Mouse (Mus musculus): ENCODE measurements around the gene Tmem141. TPM values are rescaled to one million over a fixed set of nuclear protein-coding genes. Genes with fewer than 3 reads are reported as not detected.

Gene Tmem141
- 14.0 TPM for polyA plus RNA-seq (2015; fragmentation: Illumina TruSeq; extraction: RNeasy Lipid Tissue Mini Kit (QIAGEN cat#74804); ENCODE audit: insufficient read depth, low replicate concordance)

DNA sequence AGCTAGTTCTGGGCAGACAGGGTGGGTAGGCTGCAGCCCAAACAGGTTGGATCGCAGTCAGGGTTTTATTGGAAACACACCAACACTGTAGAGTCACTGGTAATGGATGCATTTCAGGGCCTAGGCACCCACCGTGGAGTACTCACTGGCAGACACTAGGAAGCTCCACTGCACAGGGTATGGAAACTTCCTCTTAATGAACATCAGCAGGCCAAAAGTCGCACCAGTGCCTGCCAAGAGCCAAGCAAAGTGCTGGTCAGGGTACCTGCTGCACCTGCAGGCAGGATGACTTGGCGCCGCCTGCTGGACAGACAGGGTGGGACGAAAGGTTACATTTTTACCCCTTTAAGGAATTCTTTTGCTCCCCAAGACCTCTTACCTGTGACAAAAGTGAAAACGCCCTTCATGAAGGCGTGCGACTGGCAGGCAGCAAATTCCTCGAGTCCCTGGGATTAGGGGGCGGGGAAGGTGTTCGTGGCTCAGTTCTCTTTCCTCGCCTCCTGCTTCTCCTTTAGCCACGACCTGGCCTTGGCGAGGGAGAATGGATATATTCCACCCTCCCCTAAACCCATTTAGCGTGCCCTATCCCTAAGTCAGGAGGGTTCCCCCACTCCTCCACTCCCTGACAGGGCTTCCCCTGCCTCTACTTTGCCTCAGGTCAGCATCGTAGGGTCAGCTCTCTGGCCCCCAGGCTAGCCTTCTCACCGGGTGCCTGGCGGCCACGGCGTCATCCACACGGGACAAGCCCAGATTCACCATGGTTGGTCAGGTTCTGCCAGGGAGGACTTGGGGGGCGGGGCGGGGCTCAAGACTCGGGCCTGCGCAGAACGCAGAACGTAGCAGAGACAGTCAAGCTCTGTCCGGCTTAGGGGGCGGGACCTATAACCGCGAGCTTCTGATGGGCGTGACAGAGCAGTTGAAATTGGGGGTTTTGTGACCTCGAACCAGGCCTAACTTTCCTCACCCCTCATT is at the start of gene Tmem141:
Gene Tmem141, minus strand, starts transcription at position 777 of the 972 bp plus-strand sequence.

DNA sequence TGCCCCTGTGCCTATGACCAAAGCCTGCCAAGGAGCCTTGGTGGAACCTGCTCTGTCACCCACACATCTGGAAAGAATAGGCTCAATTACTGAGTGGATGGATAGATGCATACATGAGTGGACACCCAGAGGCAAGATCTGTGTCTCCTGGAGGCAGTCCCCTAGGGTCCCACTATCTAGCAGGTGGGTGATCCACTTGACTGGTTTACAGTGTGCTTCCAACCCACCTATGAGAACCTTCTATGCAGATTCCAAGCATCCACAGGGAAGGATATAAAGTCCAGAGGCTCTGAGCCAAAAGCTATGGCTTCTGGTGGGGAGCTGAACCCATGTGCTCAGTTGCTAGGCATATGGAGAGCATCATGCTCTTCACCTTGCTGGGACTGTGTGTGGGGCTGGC is 35.8 kb upstream of the Tmem141 start, which contains the start of gene Lcn5:
Gene Lcn5, plus strand, starts transcription at position 301 of the 400 bp plus-strand sequence.

DNA sequence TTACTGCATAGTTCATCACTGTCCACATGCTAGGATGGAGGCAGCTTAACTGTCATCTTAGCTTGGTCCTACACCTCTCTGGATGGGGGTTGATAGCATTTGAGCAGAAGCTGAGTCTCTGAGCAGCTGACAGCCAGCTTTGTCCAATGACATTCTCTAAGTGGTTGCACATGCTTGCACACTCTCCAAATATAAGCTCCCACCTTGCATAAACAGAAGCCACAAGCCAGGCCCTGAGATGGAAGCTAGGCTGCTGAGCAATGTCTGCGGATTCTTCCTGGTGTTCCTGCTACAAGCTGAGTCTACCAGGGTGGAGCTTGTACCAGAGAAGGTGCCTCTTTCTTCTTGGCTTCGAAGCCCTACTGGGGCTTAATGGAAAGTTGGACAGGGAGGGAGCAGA is 31.1 kb upstream of the Tmem141 start, which contains the start of gene Lcn8:
Gene Lcn8, plus strand, starts transcription at position 219 of the 400 bp plus-strand sequence.

DNA sequence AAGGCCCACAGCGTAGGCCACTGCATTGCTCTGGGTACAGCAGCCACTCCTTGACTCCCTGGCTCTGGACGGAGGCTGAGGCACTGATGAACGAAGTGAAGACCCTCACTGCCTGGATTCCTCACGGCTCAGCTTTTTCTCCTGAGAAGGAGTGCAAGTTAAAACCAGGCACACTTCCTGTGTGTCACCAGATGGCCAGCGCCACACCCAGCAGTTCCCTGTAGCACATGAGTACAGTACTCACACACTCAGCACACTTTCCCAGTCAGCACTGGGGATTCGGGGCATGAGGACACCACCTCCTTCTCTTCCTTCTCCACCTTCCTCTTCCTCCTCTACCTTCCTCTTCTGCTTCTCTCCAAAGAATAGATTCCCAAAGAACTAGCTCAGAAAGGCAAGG is 6.0 kb upstream of the Tmem141 start, which contains the start of gene Fcna:
Gene Fcna, minus strand, starts transcription at position 220 of the 400 bp plus-strand sequence.

DNA sequence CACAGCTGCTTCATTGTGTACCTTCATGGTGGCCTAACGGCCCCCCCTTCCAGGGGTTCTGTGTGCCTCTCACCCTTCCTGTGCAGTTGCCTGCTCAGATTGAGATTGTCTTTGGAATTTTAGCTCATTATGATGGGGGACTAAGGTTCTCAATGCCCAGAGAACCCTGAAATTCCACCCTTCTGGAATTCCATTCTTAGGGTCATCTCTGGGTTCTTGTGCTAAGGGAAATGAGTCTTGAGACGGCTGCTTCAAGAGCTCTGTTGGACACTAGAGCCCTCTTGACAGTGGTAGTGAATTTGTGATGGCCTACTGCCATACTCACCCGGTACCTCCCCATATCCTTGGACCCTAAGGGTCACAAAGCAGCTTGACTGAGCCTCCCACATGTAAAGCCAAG is 4.2 kb downstream of the Tmem141 start, which contains the start of gene Ccdc183:
Gene Ccdc183, minus strand, starts transcription at position 101 of the 400 bp plus-strand sequence.

DNA sequence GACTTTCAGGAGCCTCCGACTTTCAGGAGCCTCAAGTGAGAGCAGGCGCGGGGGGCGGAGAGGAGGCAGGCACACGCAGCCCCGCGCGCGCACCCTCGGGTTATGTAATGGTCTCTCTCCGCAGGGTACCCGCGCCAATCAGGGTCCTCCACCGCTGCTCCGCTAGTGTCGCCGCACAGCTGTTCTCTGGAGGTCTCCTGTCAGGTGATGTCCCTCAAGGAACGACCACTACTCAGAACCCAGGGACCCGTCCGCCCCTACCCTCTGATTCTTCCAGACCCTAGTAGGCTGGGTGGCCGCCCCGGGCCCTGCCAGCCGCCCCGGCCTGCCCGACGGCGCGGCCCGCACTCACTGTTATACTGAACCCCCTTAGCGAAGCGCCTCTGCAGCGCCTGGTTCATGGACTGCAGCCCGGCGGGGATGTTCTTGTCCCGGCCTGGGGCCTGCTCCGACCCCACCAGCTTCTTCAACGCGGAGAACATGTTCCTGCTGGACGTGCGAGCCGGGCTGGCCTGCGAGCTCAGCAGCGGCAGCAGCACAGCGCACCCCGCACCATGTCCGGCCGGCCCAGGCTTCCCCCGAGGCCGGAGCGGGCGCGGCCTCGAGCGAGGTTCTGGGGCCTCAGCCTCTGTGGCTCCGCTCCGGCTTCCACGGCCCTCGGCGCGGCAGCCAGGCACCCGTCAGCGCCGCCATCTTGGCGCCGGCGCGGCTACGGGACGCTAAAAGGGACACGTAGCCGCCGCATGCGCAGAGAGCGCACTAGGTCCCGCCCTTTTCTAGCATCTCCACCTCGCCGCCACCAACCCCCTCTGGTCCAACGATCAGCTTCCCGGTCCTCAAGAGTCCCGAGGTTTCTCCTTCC is 13.8 kb downstream of the Tmem141 start, which contains the start of gene Rabl6:
Gene Rabl6, minus strand, starts transcription at position 761 of the 862 bp plus-strand sequence.

DNA sequence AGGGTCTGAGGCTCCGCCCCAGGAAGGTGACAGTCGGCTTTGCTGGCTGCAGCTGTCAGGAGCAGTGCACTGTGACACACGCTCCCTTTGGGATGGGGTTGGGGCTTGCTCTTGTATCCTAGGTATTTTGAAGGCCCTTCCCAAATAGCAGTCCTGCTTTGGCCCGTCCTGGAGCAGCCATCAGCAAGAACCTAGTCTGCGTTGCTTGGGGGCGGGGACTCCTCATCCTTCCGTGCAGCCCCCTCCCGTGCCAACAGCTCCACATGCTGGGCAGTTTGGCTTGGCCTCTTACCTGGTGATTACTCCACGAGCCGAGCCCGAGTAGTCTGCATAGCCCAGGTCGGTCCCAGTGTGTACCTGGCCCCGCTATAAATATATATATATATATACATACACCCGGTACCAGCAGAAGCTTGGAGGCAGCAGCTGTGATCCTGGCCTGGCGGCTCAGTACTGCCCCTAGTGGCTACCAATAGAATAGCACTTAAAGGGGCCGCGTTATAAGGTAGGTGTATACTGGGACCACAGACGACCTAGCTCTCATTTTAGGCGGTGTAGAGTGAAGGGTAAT is 40.4 kb downstream of the Tmem141 start, which contains the start of gene Ajm1:
Gene Ajm1, minus strand, starts transcription at position 464 of the 571 bp plus-strand sequence.

DNA sequence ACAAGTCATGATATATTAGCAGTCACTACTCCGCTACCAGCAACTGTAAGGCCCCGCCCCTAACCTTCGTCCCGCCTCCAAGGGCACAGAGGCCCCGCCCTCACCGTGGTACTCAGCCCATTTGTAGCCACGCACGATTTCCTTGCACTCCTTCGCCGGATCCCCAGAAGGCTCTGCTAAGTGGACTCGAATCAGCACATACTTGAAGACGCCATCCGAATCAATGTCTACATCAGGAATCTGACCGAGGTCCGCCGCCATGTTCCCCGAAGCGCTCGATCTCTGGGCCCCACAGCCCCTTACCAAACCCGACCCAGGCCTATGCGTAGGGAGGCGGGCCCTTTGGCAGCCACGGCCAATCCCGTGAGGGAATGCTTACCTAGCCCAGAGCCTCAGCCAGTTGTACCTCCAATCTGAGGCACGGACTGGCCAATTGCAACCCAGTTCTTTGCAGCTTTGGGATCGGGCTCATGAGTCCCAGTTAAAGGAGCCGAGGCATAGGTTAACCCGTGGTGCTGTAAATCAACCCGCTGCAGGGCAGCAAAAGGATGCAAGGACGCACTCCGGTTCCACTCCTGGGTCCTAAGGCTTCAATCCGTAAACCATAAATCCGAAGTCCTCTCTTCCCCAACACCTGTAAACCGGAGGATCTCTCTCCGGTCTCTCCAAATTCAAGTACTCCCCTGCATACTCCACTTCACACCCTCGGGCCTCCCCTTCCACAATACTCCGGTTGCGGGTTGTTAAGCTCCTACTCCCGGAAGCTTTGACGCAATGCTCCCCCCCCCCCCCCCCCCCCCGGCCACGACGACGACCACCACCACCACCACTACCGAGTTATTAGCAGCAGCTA is 47.0 kb downstream of the Tmem141 start, which contains the start of the genes Mamdc4 and Phpt1:
Gene Mamdc4, minus strand, starts transcription at position 267 of the 853 bp plus-strand sequence.
Gene Phpt1, minus strand, starts transcription at position 646 of the 853 bp plus-strand sequence.

Other genes starting within 250 kb of the Tmem141 start
- 0.75 TPM for gene Sapcd2, start 249.7 kb downstream of the Tmem141 start, polyA plus RNA-seq (2015; fragmentation: Illumina TruSeq; extraction: RNeasy Lipid Tissue Mini Kit (QIAGEN cat#74804); ENCODE audit: insufficient read depth, low replicate concordance)
- gene Entpd2, start 226.1 kb downstream of the Tmem141 start, polyA plus RNA-seq (2015; fragmentation: Illumina TruSeq; extraction: RNeasy Lipid Tissue Mini Kit (QIAGEN cat#74804); ENCODE audit: insufficient read depth, low replicate concordance): 1.2 TPM
- 12.1 TPM for gene Npdc1, start 222.7 kb downstream of the Tmem141 start, polyA plus RNA-seq (2015; fragmentation: Illumina TruSeq; extraction: RNeasy Lipid Tissue Mini Kit (QIAGEN cat#74804); ENCODE audit: insufficient read depth, low replicate concordance)
- 1.4 TPM for gene Fut7, start 198.7 kb downstream of the Tmem141 start, polyA plus RNA-seq (2015; fragmentation: Illumina TruSeq; extraction: RNeasy Lipid Tissue Mini Kit (QIAGEN cat#74804); ENCODE audit: insufficient read depth, low replicate concordance)
- gene Abca2, start 193.3 kb downstream of the Tmem141 start, polyA plus RNA-seq (2015; fragmentation: Illumina TruSeq; extraction: RNeasy Lipid Tissue Mini Kit (QIAGEN cat#74804); ENCODE audit: insufficient read depth, low replicate concordance): 17.7 TPM
- not detected for gene Clic3, start 165.2 kb downstream of the Tmem141 start, polyA plus RNA-seq (2015; fragmentation: Illumina TruSeq; extraction: RNeasy Lipid Tissue Mini Kit (QIAGEN cat#74804); ENCODE audit: insufficient read depth, low replicate concordance)
- 33.9 TPM for gene Paxx, start 160.9 kb downstream of the Tmem141 start, polyA plus RNA-seq (2015; fragmentation: Illumina TruSeq; extraction: RNeasy Lipid Tissue Mini Kit (QIAGEN cat#74804); ENCODE audit: insufficient read depth, low replicate concordance)
- not detected for gene Ptgds, start 152.0 kb downstream of the Tmem141 start, polyA plus RNA-seq (2015; fragmentation: Illumina TruSeq; extraction: RNeasy Lipid Tissue Mini Kit (QIAGEN cat#74804); ENCODE audit: insufficient read depth, low replicate concordance)
- not detected for gene Lcn12, start 128.1 kb downstream of the Tmem141 start, polyA plus RNA-seq (2015; fragmentation: Illumina TruSeq; extraction: RNeasy Lipid Tissue Mini Kit (QIAGEN cat#74804); ENCODE audit: insufficient read depth, low replicate concordance)
- 33.4 TPM for gene Fbxw5, start 121.3 kb downstream of the Tmem141 start, polyA plus RNA-seq (2015; fragmentation: Illumina TruSeq; extraction: RNeasy Lipid Tissue Mini Kit (QIAGEN cat#74804); ENCODE audit: insufficient read depth, low replicate concordance)
- 0.72 TPM for gene C8g, start 120.3 kb downstream of the Tmem141 start, polyA plus RNA-seq (2015; fragmentation: Illumina TruSeq; extraction: RNeasy Lipid Tissue Mini Kit (QIAGEN cat#74804); ENCODE audit: insufficient read depth, low replicate concordance)
- gene Traf2, start 75.1 kb downstream of the Tmem141 start, polyA plus RNA-seq (2015; fragmentation: Illumina TruSeq; extraction: RNeasy Lipid Tissue Mini Kit (QIAGEN cat#74804); ENCODE audit: insufficient read depth, low replicate concordance): 24.0 TPM
- gene Edf1, start 64.2 kb downstream of the Tmem141 start, polyA plus RNA-seq (2015; fragmentation: Illumina TruSeq; extraction: RNeasy Lipid Tissue Mini Kit (QIAGEN cat#74804); ENCODE audit: insufficient read depth, low replicate concordance): 41.3 TPM
- 0.43 TPM for gene Mamdc4, start 47.2 kb downstream of the Tmem141 start, polyA plus RNA-seq (2015; fragmentation: Illumina TruSeq; extraction: RNeasy Lipid Tissue Mini Kit (QIAGEN cat#74804); ENCODE audit: insufficient read depth, low replicate concordance)
- 21.0 TPM for gene Phpt1, start 46.8 kb downstream of the Tmem141 start, polyA plus RNA-seq (2015; fragmentation: Illumina TruSeq; extraction: RNeasy Lipid Tissue Mini Kit (QIAGEN cat#74804); ENCODE audit: insufficient read depth, low replicate concordance)
- 0.72 TPM for gene Ajm1, start 40.2 kb downstream of the Tmem141 start, polyA plus RNA-seq (2015; fragmentation: Illumina TruSeq; extraction: RNeasy Lipid Tissue Mini Kit (QIAGEN cat#74804); ENCODE audit: insufficient read depth, low replicate concordance)
- 59.4 TPM for gene Rabl6, start 13.5 kb downstream of the Tmem141 start, polyA plus RNA-seq (2015; fragmentation: Illumina TruSeq; extraction: RNeasy Lipid Tissue Mini Kit (QIAGEN cat#74804); ENCODE audit: insufficient read depth, low replicate concordance)
- not detected for gene Ccdc183, start 4.3 kb downstream of the Tmem141 start, polyA plus RNA-seq (2015; fragmentation: Illumina TruSeq; extraction: RNeasy Lipid Tissue Mini Kit (QIAGEN cat#74804); ENCODE audit: insufficient read depth, low replicate concordance)
- gene Fcna, start 6.0 kb upstream of the Tmem141 start, polyA plus RNA-seq (2015; fragmentation: Illumina TruSeq; extraction: RNeasy Lipid Tissue Mini Kit (QIAGEN cat#74804); ENCODE audit: insufficient read depth, low replicate concordance): 205 TPM
- not detected for gene Lcn8, start 31.1 kb upstream of the Tmem141 start, polyA plus RNA-seq (2015; fragmentation: Illumina TruSeq; extraction: RNeasy Lipid Tissue Mini Kit (QIAGEN cat#74804); ENCODE audit: insufficient read depth, low replicate concordance)
- gene Lcn5, start 35.9 kb upstream of the Tmem141 start, polyA plus RNA-seq (2015; fragmentation: Illumina TruSeq; extraction: RNeasy Lipid Tissue Mini Kit (QIAGEN cat#74804); ENCODE audit: insufficient read depth, low replicate concordance): not detected
- not detected for gene Lcn6, start 54.8 kb upstream of the Tmem141 start, polyA plus RNA-seq (2015; fragmentation: Illumina TruSeq; extraction: RNeasy Lipid Tissue Mini Kit (QIAGEN cat#74804); ENCODE audit: insufficient read depth, low replicate concordance)
- gene Lcn10, start 60.7 kb upstream of the Tmem141 start, polyA plus RNA-seq (2015; fragmentation: Illumina TruSeq; extraction: RNeasy Lipid Tissue Mini Kit (QIAGEN cat#74804); ENCODE audit: insufficient read depth, low replicate concordance): not detected
- not detected for gene Obp2a, start 78.0 kb upstream of the Tmem141 start, polyA plus RNA-seq (2015; fragmentation: Illumina TruSeq; extraction: RNeasy Lipid Tissue Mini Kit (QIAGEN cat#74804); ENCODE audit: insufficient read depth, low replicate concordance)
- gene Bmyc, start 84.7 kb upstream of the Tmem141 start, polyA plus RNA-seq (2015; fragmentation: Illumina TruSeq; extraction: RNeasy Lipid Tissue Mini Kit (QIAGEN cat#74804); ENCODE audit: insufficient read depth, low replicate concordance): 11.3 TPM
- not detected for gene Obp2b, start 115.0 kb upstream of the Tmem141 start, polyA plus RNA-seq (2015; fragmentation: Illumina TruSeq; extraction: RNeasy Lipid Tissue Mini Kit (QIAGEN cat#74804); ENCODE audit: insufficient read depth, low replicate concordance)
- gene Lcn3, start 143.6 kb upstream of the Tmem141 start, polyA plus RNA-seq (2015; fragmentation: Illumina TruSeq; extraction: RNeasy Lipid Tissue Mini Kit (QIAGEN cat#74804); ENCODE audit: insufficient read depth, low replicate concordance): not detected
- gene Lcn11, start 155.0 kb upstream of the Tmem141 start, polyA plus RNA-seq (2015; fragmentation: Illumina TruSeq; extraction: RNeasy Lipid Tissue Mini Kit (QIAGEN cat#74804); ENCODE audit: insufficient read depth, low replicate concordance): not detected
- gene Gm13539, start 160.3 kb upstream of the Tmem141 start, polyA plus RNA-seq (2015; fragmentation: Illumina TruSeq; extraction: RNeasy Lipid Tissue Mini Kit (QIAGEN cat#74804); ENCODE audit: insufficient read depth, low replicate concordance): not detected
- not detected for gene Glt6d1, start 193.8 kb upstream of the Tmem141 start, polyA plus RNA-seq (2015; fragmentation: Illumina TruSeq; extraction: RNeasy Lipid Tissue Mini Kit (QIAGEN cat#74804); ENCODE audit: insufficient read depth, low replicate concordance)
- not detected for gene Lcn9, start 201.1 kb upstream of the Tmem141 start, polyA plus RNA-seq (2015; fragmentation: Illumina TruSeq; extraction: RNeasy Lipid Tissue Mini Kit (QIAGEN cat#74804); ENCODE audit: insufficient read depth, low replicate concordance)
- not detected for gene Sohlh1, start 225.2 kb upstream of the Tmem141 start, polyA plus RNA-seq (2015; fragmentation: Illumina TruSeq; extraction: RNeasy Lipid Tissue Mini Kit (QIAGEN cat#74804); ENCODE audit: insufficient read depth, low replicate concordance)
- not detected for gene Kcnt1, start 241.7 kb upstream of the Tmem141 start, polyA plus RNA-seq (2015; fragmentation: Illumina TruSeq; extraction: RNeasy Lipid Tissue Mini Kit (QIAGEN cat#74804); ENCODE audit: insufficient read depth, low replicate concordance)